Mouse (Mus musculus): ENCODE results near the gene Ttc38.

DNA sequence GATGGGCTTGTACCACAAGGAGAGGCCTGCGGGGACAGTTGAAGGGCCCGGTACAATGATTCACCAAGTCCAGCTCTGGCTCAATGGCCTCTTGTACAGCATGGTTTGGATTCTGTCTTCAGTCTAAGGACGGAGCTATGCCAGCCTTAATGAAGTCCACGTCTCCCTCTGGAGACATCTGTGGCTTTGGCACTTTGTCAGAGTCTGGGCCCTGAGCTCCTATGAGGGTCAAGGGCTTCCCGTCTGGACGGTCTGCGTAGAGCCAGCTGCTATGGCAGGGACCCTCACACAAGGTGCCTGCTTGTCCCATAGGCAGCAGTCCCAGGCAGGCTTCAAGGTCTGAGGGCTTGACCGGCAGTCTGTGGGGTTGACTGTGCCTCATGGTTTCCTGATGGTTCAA is 68.2 kb downstream of the Ttc38 start:
- no peak for TF ChIP-seq EP300 (IDR thresholded peaks at IDR 0.05; ENCODE audit: low read depth in 1 of 2, low read length in 2 of 2)
- TF ChIP-seq HCFC1 (IDR thresholded peaks at IDR 0.05; ENCODE audit: low read depth, low read length): no peak
- TF ChIP-seq CTCF (IDR thresholded peaks at IDR 0.05 in 2 of 3, conservative IDR thresholded peaks at IDR 0.05 in 1 of 3; ENCODE audit: control insufficient read depth in 1 of 3, insufficient read depth in 1 of 3, low read depth in 2 of 3, low read length in 3 of 3, poor library complexity in 1 of 3, severe bottlenecking in 1 of 3): no peak
- no peak for TF ChIP-seq POLR2AphosphoS5 (IDR thresholded peaks at IDR 0.05; ENCODE audit: borderline replicate concordance, low read depth, low read length)
- no peak for TF ChIP-seq ZC3H11A (IDR thresholded peaks at IDR 0.05; ENCODE audit: low read depth, low read length)
- no peak for TF ChIP-seq TCF12 (IDR thresholded peaks at IDR 0.05; ENCODE audit: low read depth, low read length)
- no peak for TF ChIP-seq KAT2A (conservative IDR thresholded peaks at IDR 0.05; ENCODE audit: low read depth, low read length)
- no peak for TF ChIP-seq NELFE (IDR thresholded peaks at IDR 0.05; ENCODE audit: low read depth, low read length)
- no peak for TF ChIP-seq ZMIZ1 (IDR thresholded peaks at IDR 0.05; ENCODE audit: low read depth, low read length)
- TF ChIP-seq TAL1 (IDR thresholded peaks at IDR 0.05; ENCODE audit: low read length): no peak
- no peak for TF ChIP-seq POLR2A (IDR thresholded peaks at IDR 0.05; ENCODE audit: control insufficient read depth in 1 of 2, insufficient read depth in 1 of 2, low read depth in 1 of 2, low read length in 2 of 2, poor library complexity in 1 of 2)
- no peak for TF ChIP-seq SIN3A (IDR thresholded peaks at IDR 0.05; ENCODE audit: low read length)
